Mouse (Mus musculus) kidney, adult 2 months (tissue): ENCODE results near the gene Ift122.

Experiments used
- CTCF ChIP-seq: fragments of 200-500 bp; conservative IDR thresholded peaks from 2 replicates; pipeline ENCODE4 v1.5.1; 2011; ENCODE audit warnings: low read depth, mild to moderate bottlenecking, control low read depth, low read length, moderate library complexity, mixed read lengths; ENCODE audit not compliant: insufficient read depth, insufficient read length
- POLR2A ChIP-seq: fragments of 200-500 bp; IDR thresholded peaks from one replicate; pipeline ENCODE4 v1.6.1; 2011; ENCODE audit warnings: low read depth, low read length, control low read depth

DNA sequence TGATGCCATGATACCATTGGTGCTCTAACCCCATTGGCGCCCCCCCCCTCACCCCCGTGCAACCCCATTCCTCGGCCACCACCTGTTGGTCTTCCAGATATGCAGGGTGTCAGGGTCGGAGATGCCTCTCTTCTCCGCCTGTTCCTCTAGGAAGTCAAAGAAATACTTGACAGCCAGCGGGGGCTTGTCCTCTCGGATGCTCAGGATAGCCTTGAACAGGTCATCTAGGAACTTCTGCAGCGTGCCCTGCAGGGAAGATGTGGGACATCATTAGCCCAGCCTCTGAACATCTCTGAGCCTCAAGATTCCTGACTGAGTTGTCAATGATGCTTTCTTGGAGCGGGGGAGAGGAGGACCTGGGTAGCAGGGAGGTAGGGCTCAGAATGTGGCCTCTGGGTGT, 105.2 kb downstream of the Ift122 start:
- no peak for TF ChIP-seq CTCF
- no peak for TF ChIP-seq POLR2A
